Mouse (Mus musculus): ENCODE measurements around the gene Dnajb2. TPM values are rescaled to one million over a fixed set of nuclear protein-coding genes. Genes with fewer than 3 reads are reported as not detected.
A peak's percentile ranks its signal among the peaks of the same experiment; 100 is the strongest.

The Dnajb2 gene
- polyA plus RNA-seq, 1 experiment from 2014 or later = 16.9 TPM

DNA sequence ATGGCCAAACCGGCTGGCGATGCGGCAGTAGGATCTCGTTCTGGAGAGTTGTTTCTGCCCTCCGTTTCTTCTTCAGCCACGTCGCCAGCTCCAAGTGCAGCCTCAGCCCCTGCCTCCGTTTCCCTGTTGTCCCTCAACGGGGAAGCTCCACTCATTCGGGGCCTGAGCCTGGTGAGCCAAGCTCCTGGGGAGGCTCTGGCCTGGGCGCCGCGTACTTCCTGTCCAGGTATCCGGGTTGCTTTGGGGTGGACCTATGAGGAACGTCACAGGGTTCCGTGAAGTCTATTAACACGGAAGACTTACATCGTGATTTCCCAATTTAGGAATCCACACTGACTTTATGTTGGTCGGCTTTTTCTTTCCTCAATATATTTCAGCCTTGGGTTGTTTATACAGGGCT, 43.8 kb upstream of the Dnajb2 start:
- WGBS = 0% methylated on average over 19 of the region's 19 CpGs

DNA sequence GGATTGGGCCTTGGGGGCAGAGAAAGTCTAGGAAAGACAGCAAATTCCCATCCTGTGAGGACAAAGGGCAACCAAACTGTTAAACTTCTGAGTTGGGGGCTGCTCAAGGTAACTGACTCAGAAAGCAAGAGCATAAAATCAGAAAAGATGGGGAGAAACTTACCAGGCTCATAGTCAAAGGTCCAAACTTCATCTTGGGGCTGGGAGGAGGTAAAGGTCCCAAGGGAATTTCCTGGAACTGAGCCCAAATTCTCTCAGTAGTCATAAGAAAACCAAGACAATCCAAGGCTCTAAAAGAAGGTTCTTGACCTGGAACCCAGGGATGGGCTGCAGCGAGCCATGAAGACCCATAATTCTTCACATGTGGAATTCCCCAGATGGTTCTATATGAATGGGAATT, 35.0 kb upstream of the Dnajb2 start:
- Histone ChIP-seq H3K36me3 (ENCODE audit: insufficient read depth) (peaks cover 32% of the 10 kb centered on the region), H3K4me3 (ENCODE audit: low read depth, low read length) (no peak overlapping the region), H3K4me1 (ENCODE audit: insufficient read depth) (no peaks in the 10 kb centered on the region), H3K4me2 (no peak overlapping the region), H3K27ac (ENCODE audit: low read depth) (no peak overlapping the region), H3K9ac (no peak overlapping the region), H3K27me3 (ENCODE audit: insufficient read depth, low read length) (no peaks in the 10 kb centered on the region), H3K9me3 (ENCODE audit: low read depth, low read length) (no peaks in the 10 kb centered on the region)
- ATAC-seq (ENCODE audit: insufficient read depth) (no peak), DNase-seq (no peak)
- 83% methylated on average over 1 of the region's 1 CpGs for WGBS
- no peak for TF ChIP-seq CTCF (IDR thresholded peaks at IDR 0.05; ENCODE audit: low read depth)

More for the DNA sequence above, 43.8 kb upstream of the Dnajb2 start:
- TF ChIP-seq CTCF (IDR thresholded peaks at IDR 0.05; ENCODE audit: low read depth) = no peak
- ATAC-seq (ENCODE audit: insufficient read depth) (peak; percentile 39; the same call in 1 of the 2 replicates), DNase-seq (peak; percentile 39)
- peak overlapping the region; percentile 92 for H3K4me2 ChIP-seq
- H3K9ac ChIP-seq = peak overlapping the region; percentile 85
- no peaks in the 10 kb centered on the region for H3K9me3 ChIP-seq (ENCODE audit: low read depth, low read length)
- H3K27me3 ChIP-seq (ENCODE audit: insufficient read depth, low read length) = no peaks in the 10 kb centered on the region
- peak overlapping the region; percentile 96 for H3K27ac ChIP-seq (ENCODE audit: low read depth)
- H3K36me3 ChIP-seq (ENCODE audit: insufficient read depth) = peaks cover 29% of the 10 kb centered on the region
- H3K4me1 ChIP-seq (ENCODE audit: insufficient read depth) = peaks cover 16% of the 10 kb centered on the region
- H3K4me3 ChIP-seq (ENCODE audit: low read depth, low read length) = peak overlapping the region; percentile 67

DNA sequence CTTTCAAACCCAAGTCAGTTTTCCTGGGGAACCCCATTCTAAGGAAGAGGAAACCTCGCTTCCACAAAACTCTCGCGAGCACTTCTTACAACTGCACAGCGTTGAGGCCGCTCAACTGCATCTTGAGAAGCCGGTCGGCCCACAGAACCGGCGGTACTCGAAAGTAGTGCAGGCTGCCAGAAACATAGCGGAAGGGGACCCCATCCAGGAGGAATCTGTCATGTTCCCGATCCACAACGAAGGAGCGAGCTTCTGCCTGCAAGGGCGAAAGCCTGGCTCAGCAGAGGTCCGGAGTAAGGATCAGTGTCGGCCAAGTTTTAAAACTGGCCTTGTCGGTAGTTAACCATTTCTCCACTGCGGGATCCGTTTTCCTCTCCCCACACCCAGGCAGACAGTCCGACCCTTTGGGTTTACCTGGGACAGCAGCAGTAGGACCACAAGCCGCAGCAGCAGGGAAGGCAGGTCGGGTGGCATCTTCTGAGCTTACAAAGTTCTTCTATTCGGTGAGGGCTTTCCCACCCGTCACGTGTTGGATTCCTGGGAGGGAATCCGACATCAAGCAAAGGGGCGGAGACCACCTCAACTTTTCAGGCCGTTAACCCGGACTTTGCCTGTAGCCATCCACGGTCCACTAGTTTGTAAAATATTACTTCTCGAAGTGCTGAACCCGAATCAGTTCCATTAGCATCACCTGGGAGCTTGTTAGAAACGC, 27.1 kb upstream of the Dnajb2 start:
- 11% methylated on average over 34 of the region's 34 CpGs for WGBS
- Histone ChIP-seq H3K4me1 (ENCODE audit: insufficient read depth) (peaks cover 4% of the 10 kb centered on the region; the same call in 1 of the 2 replicates), H3K4me2 (peak overlapping the region; percentile 72), H3K9me3 (ENCODE audit: low read depth, low read length) (no peaks in the 10 kb centered on the region), H3K9ac (peak overlapping the region; percentile 61), H3K27ac (ENCODE audit: low read depth) (no peak overlapping the region), H3K36me3 (ENCODE audit: insufficient read depth) (peaks cover 24% of the 10 kb centered on the region), H3K4me3 (ENCODE audit: low read depth, low read length) (peak overlapping the region; percentile 45), H3K27me3 (ENCODE audit: insufficient read depth, low read length) (no peaks in the 10 kb centered on the region)
- no peak for TF ChIP-seq CTCF (IDR thresholded peaks at IDR 0.05; ENCODE audit: low read depth)
- DNase-seq (peak; percentile 73), ATAC-seq (ENCODE audit: insufficient read depth) (no peak; the same call in 1 of the 2 replicates)

- Histone ChIP-seq H3K9me3 (ENCODE audit: low read depth, low read length) (no peaks in the 10 kb centered on the region), H3K36me3 (ENCODE audit: insufficient read depth) (peaks cover 37% of the 10 kb centered on the region), H3K4me2 (peak within 1 kb of the TSS; percentile 72), H3K4me1 (ENCODE audit: insufficient read depth) (peaks cover 4% of the 10 kb centered on the region; the same call in 1 of the 2 replicates), H3K27ac (ENCODE audit: low read depth) (peak within 1 kb of the TSS; percentile 42; the same call in 1 of the 2 replicates), H3K4me3 (ENCODE audit: low read depth, low read length) (peak within 1 kb of the TSS; percentile 91), H3K9ac (peak within 1 kb of the TSS; percentile 93), H3K27me3 (ENCODE audit: insufficient read depth, low read length) (no peaks in the 10 kb centered on the region)
- DNase-seq (peak; percentile 99), ATAC-seq (ENCODE audit: insufficient read depth) (peak; percentile 93)
- 5% methylated on average over 42 of the region's 42 CpGs for WGBS
- TF ChIP-seq CTCF (IDR thresholded peaks at IDR 0.05; ENCODE audit: low read depth) = no peak
These were observed 25.8 kb upstream of the Dnajb2 start, which contains the start of the genes Glb1l and Stk16 for GRCm38 (mm10) chr1:75210136-75211087. Gene Glb1l (minus strand): TSS chr1:75210813. Gene Stk16 (plus strand): TSS chr1:75210838.

DNA sequence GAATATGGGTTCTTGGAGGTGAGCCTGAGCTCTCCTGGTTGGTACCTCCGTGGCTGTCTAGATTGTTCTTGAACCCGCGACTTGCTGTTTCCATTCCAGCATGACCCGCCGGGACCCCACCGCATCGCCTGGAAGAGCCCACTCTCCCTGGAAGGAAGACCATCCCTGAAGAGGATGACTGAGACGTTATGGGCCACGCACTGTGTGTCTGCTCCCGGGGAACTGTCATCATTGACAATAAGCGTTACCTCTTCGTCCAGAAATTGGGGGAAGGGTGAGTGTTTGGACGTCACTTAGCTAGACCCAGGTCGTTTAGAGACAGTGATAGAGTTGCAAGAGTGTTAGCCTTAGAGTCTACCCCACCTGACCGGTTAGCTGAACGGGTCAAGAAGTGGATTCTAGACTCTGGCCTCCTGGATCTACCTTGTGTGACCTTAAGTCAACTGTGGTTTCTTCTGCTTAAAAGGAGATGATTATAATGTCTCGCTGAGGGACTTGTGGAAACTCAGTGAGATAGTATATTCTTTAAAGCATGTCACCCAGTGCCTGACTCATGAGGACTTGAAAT, 25.0 kb upstream of the Dnajb2 start:
- no peak overlapping the region for H3K27ac ChIP-seq (ENCODE audit: low read depth)
- 11% methylated on average over 17 of the region's 17 CpGs for WGBS

DNA sequence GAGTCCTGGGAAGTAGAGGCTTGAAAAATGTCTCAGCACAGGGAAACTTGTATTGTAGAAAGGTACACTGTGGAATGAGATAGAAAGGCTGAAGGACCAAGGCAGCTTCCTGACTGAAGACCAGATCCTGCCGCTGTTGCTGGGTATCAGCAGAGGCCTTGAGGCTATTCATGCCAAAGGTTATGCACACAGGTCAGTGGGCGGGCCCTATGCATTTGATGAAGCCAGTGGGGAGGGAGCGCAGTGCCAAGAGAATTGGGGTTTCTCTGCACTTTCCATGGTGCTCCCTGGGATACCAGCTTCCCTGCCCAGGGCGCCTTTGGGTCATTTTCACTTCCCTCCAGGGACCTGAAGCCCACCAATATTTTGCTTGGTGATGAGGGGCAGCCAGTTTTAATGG, 23.7 kb upstream of the Dnajb2 start:
- Histone ChIP-seq H3K27me3 (ENCODE audit: insufficient read depth, low read length) (peaks cover 4% of the 10 kb centered on the region; the same call in 1 of the 2 replicates), H3K4me2 (0 out of 2 replicates have a peak overlapping the region, but pooled peaks have one; percentile 7), H3K9me3 (ENCODE audit: low read depth, low read length) (no peaks in the 10 kb centered on the region), H3K36me3 (ENCODE audit: insufficient read depth) (peaks cover 43% of the 10 kb centered on the region), H3K9ac (no peak overlapping the region), H3K4me3 (ENCODE audit: low read depth, low read length) (no peak overlapping the region), H3K4me1 (ENCODE audit: insufficient read depth) (peaks cover 4% of the 10 kb centered on the region; the same call in 1 of the 2 replicates), H3K27ac (ENCODE audit: low read depth) (no peak overlapping the region)
- TF ChIP-seq CTCF (IDR thresholded peaks at IDR 0.05; ENCODE audit: low read depth) = no peak
- DNase-seq (no peak), ATAC-seq (ENCODE audit: insufficient read depth) (no peak)
- 71% methylated on average over 4 of the region's 4 CpGs for WGBS

More for the DNA sequence above, 25.0 kb upstream of the Dnajb2 start:
- peak overlapping the region; percentile 93 for H3K9ac ChIP-seq
- DNase-seq (no peak), ATAC-seq (ENCODE audit: insufficient read depth) (peak; percentile 17; the same call in 1 of the 2 replicates)
- H3K4me3 ChIP-seq (ENCODE audit: low read depth, low read length) = peak overlapping the region; percentile 91
- no peaks in the 10 kb centered on the region for H3K9me3 ChIP-seq (ENCODE audit: low read depth, low read length)
- H3K4me1 ChIP-seq (ENCODE audit: insufficient read depth) = peaks cover 4% of the 10 kb centered on the region; the same call in 1 of the 2 replicates
- peak overlapping the region; percentile 72 for H3K4me2 ChIP-seq
- H3K36me3 ChIP-seq (ENCODE audit: insufficient read depth) = peaks cover 43% of the 10 kb centered on the region
- no peak for TF ChIP-seq CTCF (IDR thresholded peaks at IDR 0.05; ENCODE audit: low read depth)
- no peaks in the 10 kb centered on the region for H3K27me3 ChIP-seq (ENCODE audit: insufficient read depth, low read length)
